Mouse (Mus musculus) left cerebral cortex, postnatal 4 days (tissue): ENCODE measurements around the gene Zscan4b. TPM values are rescaled to one million over a fixed set of nuclear protein-coding genes. Genes with fewer than 3 reads are reported as not detected.
"Not testable (repeated sequence)": the region's sequence is repeated elsewhere in the genome, so short reads cannot be mapped to it uniquely, and the experiment has no call there.

ENCODE experiments used
- DNase-seq: peaks from one replicate; pipeline ENCODE4 v3.0.0-alpha.2; 2022
- intact Hi-C: fragments of 180-260 bp; cut with DNase I; formaldehyde crosslinking; loops from one replicate; pipeline ENCODE4 v1.15.1; 2025
- total RNA-seq, 2 experiments: library from RNA; stranded (reverse); gene quantifications; 2 replicates each; pipeline ENCODE4 v1.2.3; 2021

The Zscan4b gene
- not detected for total RNA-seq

DNA sequence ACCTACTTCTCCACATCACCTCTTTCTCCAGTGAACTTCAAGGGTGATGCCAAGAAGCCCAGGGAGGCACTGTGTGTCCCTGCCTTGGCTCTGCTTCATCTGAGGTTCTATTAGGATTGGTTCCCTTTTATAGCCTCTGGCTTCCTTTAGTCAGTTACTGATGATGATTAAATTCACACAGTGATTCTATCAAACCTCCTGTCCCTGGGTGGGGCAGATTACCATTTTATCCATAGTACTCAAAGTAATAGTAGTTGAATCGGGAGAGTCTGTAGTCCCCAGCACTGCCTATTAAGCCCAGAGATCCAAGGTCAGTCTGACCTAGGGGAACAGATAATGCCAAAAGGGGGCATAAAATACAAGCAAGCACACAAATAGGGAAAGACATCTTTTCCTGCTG lies at the start of gene Zscan4b:
Gene Zscan4b, minus strand, starts transcription at position 101 of the 400 bp plus-strand sequence.
- intact Hi-C loops, DNase-seq: not testable (repeated sequence)

Other genes with a start within 250 kb of the Zscan4b start
- not detected for gene Nlrp4b, start 217.3 kb downstream of the Zscan4b start, total RNA-seq
- not detected for gene Vmn1r71, start 150.7 kb downstream of the Zscan4b start, total RNA-seq
- gene Zscan4c, start 100.7 kb upstream of the Zscan4b start, total RNA-seq: not detected
- gene Zscan4-ps1, start 164.6 kb upstream of the Zscan4b start, total RNA-seq: not detected